9 mouse cellular contexts compared by ENCODE assay signal in the genomic region with DNA sequence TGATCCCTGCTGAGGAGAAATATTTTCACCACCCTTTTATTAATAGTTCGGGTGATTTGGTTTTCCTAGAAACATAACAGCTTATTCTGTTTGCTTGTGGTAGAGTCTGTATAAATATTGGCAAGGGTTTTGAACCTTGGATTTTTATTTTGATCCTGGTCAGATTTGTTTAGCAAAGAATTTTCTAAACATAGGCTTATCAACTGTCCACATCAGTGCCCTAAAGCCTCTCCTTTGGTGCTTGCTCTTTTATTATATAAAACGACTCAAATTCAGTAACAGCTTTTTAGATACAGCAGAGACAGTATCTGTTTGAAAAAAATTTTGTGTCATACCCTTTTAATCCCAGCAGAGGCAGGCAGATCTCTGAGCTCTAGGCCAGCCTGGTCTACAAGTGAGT. TPM values are rescaled to one million over a fixed set of nuclear protein-coding genes. Genes with fewer than 3 reads are reported as not detected.
DNase-seq lines count a peak whose midpoint lies in the region; ATAC-seq and TF ChIP-seq lines count a peak whose summit lies in the region.
"Had no signal": no experiment of that assay in that cellular context is flagged by ENCODE, and none has a peak within 500 bp of the region (broad histone marks: within the 10 kb centered on the region; RNA-seq: fewer than 3 reads in every experiment).

No protein-coding gene starts in this region.

- peaks cover 45% of the 10 kb centered on the region for H3K4me1 ChIP-seq in erythroblast, embryonic 14.5 days (ENCODE audit: control insufficient read depth)
- H3K4me1 ChIP-seq in lung, embryonic 14.5 days (ENCODE audit: insufficient read depth) = 0 out of 2 replicates have a peak, but pooled peaks cover 3% of the 10 kb centered on the region
- H3K4me1 ChIP-seq in limb, embryonic 13.5 days = peaks cover 17% of the 10 kb centered on the region

- H3K9me3 ChIP-seq in erythroblast, embryonic 14.5 days (ENCODE audit: control insufficient read depth, low read length) = no peaks in the 10 kb centered on the region
- no peaks in the 10 kb centered on the region for H3K9me3 ChIP-seq in lung, embryonic 14.5 days (ENCODE audit: low read depth, low read length)
- no peaks in the 10 kb centered on the region for H3K9me3 ChIP-seq in limb, embryonic 13.5 days

- H3K4me2 ChIP-seq in lung, embryonic 14.5 days = peak overlapping the region; percentile 71
- H3K4me2 ChIP-seq in limb, embryonic 13.5 days (replicated peaks) = peak overlapping the region; percentile 86
- peak overlapping the region; percentile 98 for H3K4me2 ChIP-seq in myocyte (ENCODE audit: low read depth)

- no peak overlapping the region for H3ac ChIP-seq in myocyte (ENCODE audit: control insufficient read depth, insufficient read length)

- no peak for TF ChIP-seq POLR2A in myocyte (IDR thresholded peaks at IDR 0.05; ENCODE audit: insufficient read length, low read depth)

- no peak for ATAC-seq in erythroblast, adult 5-6 weeks (replicated peaks; ENCODE audit: low FRiP score, poor library complexity, severe bottlenecking)
- no peak for ATAC-seq in lung, embryonic 14.5 days (ENCODE audit: insufficient read depth)
- ATAC-seq in limb, embryonic 13.5 days (ENCODE audit: low FRiP score, low read depth) = no peak
- ATAC-seq in frontal cortex, adult (ENCODE audit: low TSS enrichment) = no peak

- 66% methylated on average over 2 of the region's 2 CpGs for WGBS in lung, embryonic 14.5 days
- WGBS in limb, embryonic 13.5 days = 64% methylated on average over 2 of the region's 2 CpGs

- H3K79me2 ChIP-seq in myocyte (ENCODE audit: control insufficient read depth, insufficient read depth) = peaks cover 39% of the 10 kb centered on the region

- no peak for TF ChIP-seq CTCF in lung, embryonic 14.5 days (IDR thresholded peaks at IDR 0.05; ENCODE audit: low read depth)

- H3K27me3 ChIP-seq in erythroblast, embryonic 14.5 days (ENCODE audit: control insufficient read depth) = no peaks in the 10 kb centered on the region
- H3K27me3 ChIP-seq in lung, embryonic 14.5 days (ENCODE audit: insufficient read depth, low read length) = no peaks in the 10 kb centered on the region
- no peaks in the 10 kb centered on the region for H3K27me3 ChIP-seq in limb, embryonic 13.5 days
- no peaks in the 10 kb centered on the region for H3K27me3 ChIP-seq in myocyte (ENCODE audit: control insufficient read depth, insufficient read depth, insufficient read length)

- no peak overlapping the region for H3K27ac ChIP-seq in lung, embryonic 14.5 days (ENCODE audit: low read depth)
- no peak overlapping the region for H3K27ac ChIP-seq in limb, embryonic 13.5 days

- peak overlapping the region; percentile 93 for H3K4me3 ChIP-seq in erythroblast, embryonic 14.5 days (replicated peaks)
- H3K4me3 ChIP-seq in lung, embryonic 14.5 days (ENCODE audit: low read depth, low read length) = peak overlapping the region; percentile 78
- no peak overlapping the region for H3K4me3 ChIP-seq in limb, embryonic 13.5 days
- peak overlapping the region; percentile 74 for H3K4me3 ChIP-seq in myocyte

- H3K9ac ChIP-seq in lung, embryonic 14.5 days = no peak overlapping the region; the same call in 1 of the 2 replicates
- no peak overlapping the region for H3K9ac ChIP-seq in limb, embryonic 13.5 days

- no peak for DNase-seq in lung, embryonic 14.5 days
- no peak for DNase-seq in lung, postnatal 4 days
- no peak for DNase-seq in layer of hippocampus, adult 11-12 months (ENCODE audit: low spot score)
- DNase-seq: kidney, postnatal 10 days had no signal

- peaks cover 58% of the 10 kb centered on the region for H3K36me3 ChIP-seq in erythroblast, embryonic 14.5 days (ENCODE audit: control insufficient read depth)
- H3K36me3 ChIP-seq in lung, embryonic 14.5 days (ENCODE audit: insufficient read depth) = peaks cover 28% of the 10 kb centered on the region; the same call in 1 of the 2 replicates
- peaks cover 29% of the 10 kb centered on the region for H3K36me3 ChIP-seq in limb, embryonic 13.5 days
- H3K36me3 ChIP-seq in myocyte (ENCODE audit: control insufficient read depth, insufficient read depth) = peaks cover 24% of the 10 kb centered on the region

TF ChIP-seq in myocyte, 11 proteins besides CTCF, POLR2A, EP300 and RAD21:
- no peak for TF ChIP-seq TCF3 (IDR thresholded peaks at IDR 0.05; ENCODE audit: insufficient read length, low read depth)
- no peak for TF ChIP-seq E2F4 (IDR thresholded peaks at IDR 0.05; ENCODE audit: insufficient read depth)
- no peak for TF ChIP-seq USF1 (IDR thresholded peaks at IDR 0.05; ENCODE audit: low read depth)
- no peak for TF ChIP-seq MYOG (IDR thresholded peaks at IDR 0.05; ENCODE audit: control insufficient read depth in 1 of 3, insufficient read depth in 1 of 3, insufficient read length in 2 of 3, low read depth in 2 of 3)
- TF ChIP-seq TCF12 (IDR thresholded peaks at IDR 0.05; ENCODE audit: insufficient read depth, poor library complexity, severe bottlenecking) = no peak
- TF ChIP-seq CEBPB (IDR thresholded peaks at IDR 0.05; ENCODE audit: insufficient read depth, poor library complexity, severe bottlenecking) = no peak
- no peak for TF ChIP-seq MYOD1 (IDR thresholded peaks at IDR 0.05; ENCODE audit: control insufficient read depth in 1 of 3, insufficient read length in 2 of 3, low read depth in 2 of 3)
- no peak for TF ChIP-seq MAX (IDR thresholded peaks at IDR 0.05; ENCODE audit: low read depth)
- TF ChIP-seq POLR2AphosphoS2 (IDR thresholded peaks at IDR 0.05; ENCODE audit: insufficient read length, low read depth) = no peak
- no peak for TF ChIP-seq REST (IDR thresholded peaks at IDR 0.05; ENCODE audit: insufficient read depth, insufficient read length)
- TF ChIP-seq SRF (IDR thresholded peaks at IDR 0.05; ENCODE audit: control insufficient read depth, insufficient read length, low read depth) = no peak

RNA-seq across cellular contexts. Expression of gene Ttll5, which starts 1.4 kb away (rescaled TPM):
- 0.79 and 1.3 TPM in 2 replicates for polyA plus RNA-seq in erythroblast, embryonic 14.5 days (2012)
- 3.8 and 8.8 TPM in 2 replicates for total RNA-seq in erythroblast, adult 5-6 weeks (2015; ENCODE audit: low replicate concordance)
- total RNA-seq in erythroblast, adult 5-6 weeks (2017; ENCODE audit: low replicate concordance) = 11.3 and 12.1 TPM in 2 replicates
- polyA plus RNA-seq in lung, embryonic 14.5 days (2014; fragmentation: Nextera tagmentation; extraction: Ambion mirVana) = 17.5 and 21.3 TPM in 2 replicates
- 10.4 and 13.8 TPM in 2 replicates for polyA plus RNA-seq in limb, embryonic 13.5 days (2015; fragmentation: Nextera tagmentation; extraction: Ambion mirVana)
- polyA plus RNA-seq in myocyte (2012; fragmentation: generic; extraction: Trizol) = 36.2 TPM

RNA-seq across cellular contexts. Expression of gene Erg28, which starts 1.5 kb away (rescaled TPM):
- polyA plus RNA-seq in erythroblast, embryonic 14.5 days (2012) = 0.13 and 0.21 TPM in 2 replicates
- total RNA-seq in erythroblast, adult 5-6 weeks (2015; ENCODE audit: low replicate concordance) = 15.0 and 22.3 TPM in 2 replicates
- total RNA-seq in erythroblast, adult 5-6 weeks (2017; ENCODE audit: low replicate concordance) = 12.8 and 23.6 TPM in 2 replicates
- 113 and 118 TPM in 2 replicates for polyA plus RNA-seq in lung, embryonic 14.5 days (2014; fragmentation: Nextera tagmentation; extraction: Ambion mirVana)
- polyA plus RNA-seq in limb, embryonic 13.5 days (2015; fragmentation: Nextera tagmentation; extraction: Ambion mirVana) = 115 and 119 TPM in 2 replicates
- polyA plus RNA-seq in myocyte (2012; fragmentation: generic; extraction: Trizol) = 38.5 TPM

Comparison
In these comparisons a context has a peak if more than half of its experiments do, and no peak if none do; other contexts are left out.
1. RNA of gene Erg28, which starts 1.5 kb away (polyA plus RNA-seq): 115 to 119 TPM in limb, embryonic 13.5 days, 113 to 118 TPM in lung, embryonic 14.5 days and 38.5 TPM in myocyte (single experiment); 0.13 to 0.21 TPM in erythroblast, embryonic 14.5 days; every median in the first group is over 10 times any median in the second.
2. Peak in every context shown above with its lines, with median percentiles within 50 percentile points of each other: H3K4me2 ChIP-seq.